Mouse (Mus musculus) testis, adult 2 months (tissue): ENCODE data around the gene Crispld2. TPM values are rescaled to one million over a fixed set of nuclear protein-coding genes. Genes with fewer than 3 reads are reported as not detected.
A peak's percentile ranks its signal among the peaks of the same experiment; 100 is the strongest.

ENCODE experiments used
- H3K27ac ChIP-seq: fragments of 200-500 bp; 2 replicates; pipeline ENCODE4 v1.5.1; 2012; ENCODE audit warnings: low read depth, low read length; ENCODE audit not compliant: control insufficient read depth, insufficient read depth
- H3K27me3 ChIP-seq: fragments of 200-500 bp; 2 replicates; pipeline ENCODE4 v1.6.1; 2012; ENCODE audit warnings: mild to moderate bottlenecking, low read length, moderate library complexity; ENCODE audit not compliant: control insufficient read depth, insufficient read depth
- H3K36me3 ChIP-seq: fragments of 200-500 bp; 2 replicates; pipeline ENCODE4 v1.6.1; 2012; ENCODE audit warnings: mild to moderate bottlenecking, low read length; ENCODE audit not compliant: control insufficient read depth, insufficient read depth
- H3K4me1 ChIP-seq: fragments of 200-500 bp; 2 replicates; pipeline ENCODE4 v1.6.1; 2012; ENCODE audit warnings: low read length; ENCODE audit not compliant: control insufficient read depth, insufficient read depth
- H3K4me3 ChIP-seq: fragments of 200-500 bp; 2 replicates; pipeline ENCODE4 v1.5.1; 2012; ENCODE audit warnings: low read depth, mild to moderate bottlenecking, low read length, moderate library complexity, mixed read lengths; ENCODE audit not compliant: control insufficient read depth
- CTCF ChIP-seq: fragments of 200-500 bp; IDR thresholded peaks from 2 replicates; pipeline ENCODE4 v1.5.1; 2012; ENCODE audit warnings: low read depth, mild to moderate bottlenecking, inconsistent platforms, low read length, moderate library complexity; ENCODE audit not compliant: control insufficient read depth, insufficient read depth, insufficient replicate concordance
- POLR2A ChIP-seq: fragments of 200-500 bp; IDR thresholded peaks from 2 replicates; pipeline ENCODE4 v1.6.1; 2012; ENCODE audit warnings: low read depth, mild to moderate bottlenecking, inconsistent platforms, low read length, moderate library complexity; ENCODE audit not compliant: control insufficient read depth
- polyA plus RNA-seq: library from polyadenylated mRNA; depleted of rRNA; stranded (reverse); fragments of >200 nt; gene quantifications from 2 replicates; pipeline ENCODE4 v1.2.3, GENCODE M21; 2012; rRNA removed

Crispld2 gene
- 5.0 and 6.2 TPM in 2 replicates for polyA plus RNA-seq

- Histone ChIP-seq H3K36me3 (no peaks in the 10 kb centered on the region), H3K27me3 (no peaks in the 10 kb centered on the region), H3K4me3 (peak within 1 kb of the TSS; percentile 53), H3K4me1 (no peaks in the 10 kb centered on the region; the same call in 1 of the 2 replicates), H3K27ac (no peak within 1 kb of the TSS)
- TF ChIP-seq POLR2A: peak; percentile 38; the same call in 1 of the 2 replicates
- TF ChIP-seq CTCF: no peak
These were observed at the start of gene Crispld2 for GRCm38 (mm10) chr8:119992249-119992648. Gene Crispld2 (plus strand): TSS chr8:119992438.

DNA sequence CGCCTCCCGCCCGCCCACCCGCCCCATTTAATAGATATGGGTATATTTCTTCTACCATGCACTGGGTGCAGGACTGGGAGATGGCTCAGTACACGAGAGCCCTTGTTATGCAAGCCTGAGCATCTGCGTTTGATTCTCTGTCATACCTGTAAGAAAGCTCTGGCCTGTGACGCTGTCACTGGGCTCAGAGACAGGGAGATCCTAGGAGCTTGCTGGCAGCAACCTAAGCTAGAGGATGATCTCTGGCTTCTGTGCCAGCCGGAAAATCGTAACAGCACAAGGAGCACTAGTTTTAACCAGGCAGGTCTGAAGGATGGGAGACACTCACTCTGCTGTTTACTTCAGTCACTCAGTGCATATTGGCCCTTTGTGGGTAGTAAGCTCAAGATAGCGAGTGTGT is 48.6 kb upstream of the Crispld2 start:
- TF ChIP-seq POLR2A (no peak), CTCF (no peak)
- no peak overlapping the region for H3K27ac ChIP-seq
- no peaks in the 10 kb centered on the region for H3K27me3 ChIP-seq
- H3K36me3 ChIP-seq: no peaks in the 10 kb centered on the region; the same call in 1 of the 2 replicates
- no peaks in the 10 kb centered on the region for H3K4me1 ChIP-seq
- no peak overlapping the region for H3K4me3 ChIP-seq

- Histone ChIP-seq H3K27ac (no peak overlapping the region), H3K27me3 (no peaks in the 10 kb centered on the region), H3K4me3 (no peak overlapping the region), H3K36me3 (no peaks in the 10 kb centered on the region; the same call in 1 of the 2 replicates), H3K4me1 (no peaks in the 10 kb centered on the region)
- no peak for TF ChIP-seq POLR2A
- peak; percentile 82; the same call in 1 of the 2 replicates for TF ChIP-seq CTCF
These were observed 48.0 kb upstream of the Crispld2 start for GRCm38 (mm10) chr8:119944096-119944811.

- H3K4me3 ChIP-seq: no peak overlapping the region
- no peaks in the 10 kb centered on the region for H3K4me1 ChIP-seq
- no peak for TF ChIP-seq CTCF
- TF ChIP-seq POLR2A: no peak
- no peaks in the 10 kb centered on the region for H3K27me3 ChIP-seq
- H3K27ac ChIP-seq: no peak overlapping the region
- no peaks in the 10 kb centered on the region; the same call in 1 of the 2 replicates for H3K36me3 ChIP-seq
These were observed 45.8 kb upstream of the Crispld2 start for GRCm38 (mm10) chr8:119946326-119946865.

DNA sequence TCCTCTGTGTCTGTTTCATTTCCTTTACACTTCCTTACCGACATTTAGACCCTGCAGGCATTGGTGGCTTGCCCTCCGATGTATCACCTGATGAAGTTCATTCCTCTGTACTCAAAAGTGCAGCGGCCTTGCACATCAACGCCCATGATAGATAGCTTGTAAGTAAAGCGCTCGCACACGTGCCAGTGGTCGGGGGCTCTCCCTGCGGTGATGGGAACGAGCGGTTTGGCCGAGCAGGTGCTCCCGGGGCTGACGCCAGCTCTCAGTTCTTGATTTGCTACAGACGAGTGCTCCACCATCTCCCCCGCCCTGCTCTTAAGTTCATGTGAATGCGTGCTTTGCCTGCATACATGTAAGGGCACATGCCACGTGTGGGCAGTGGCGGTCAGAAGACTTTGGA is 44.6 kb upstream of the Crispld2 start:
- Histone ChIP-seq H3K4me3 (no peak overlapping the region), H3K36me3 (no peaks in the 10 kb centered on the region; the same call in 1 of the 2 replicates), H3K27me3 (no peaks in the 10 kb centered on the region), H3K27ac (no peak overlapping the region), H3K4me1 (no peaks in the 10 kb centered on the region)
- TF ChIP-seq POLR2A: no peak
- TF ChIP-seq CTCF: no peak

- TF ChIP-seq POLR2A (no peak), CTCF (no peak)
- H3K27ac ChIP-seq: no peak overlapping the region
- H3K36me3 ChIP-seq: no peaks in the 10 kb centered on the region; the same call in 1 of the 2 replicates
These were observed 43.9 kb upstream of the Crispld2 start for GRCm38 (mm10) chr8:119948340-119948739.

GRCm38 (mm10) chr8:119952282-119952681 is 40.0 kb upstream of the Crispld2 start:
- Histone ChIP-seq H3K4me3 (no peak overlapping the region), H3K27me3 (no peaks in the 10 kb centered on the region), H3K36me3 (peaks cover 2% of the 10 kb centered on the region), H3K27ac (peak overlapping the region; percentile 41; the same call in 1 of the 2 replicates), H3K4me1 (no peaks in the 10 kb centered on the region)
- TF ChIP-seq POLR2A (no peak), CTCF (no peak)

More at GRCm38 (mm10) chr8:119948340-119948739, 43.9 kb upstream of the Crispld2 start:
- Histone ChIP-seq H3K4me3 (no peak overlapping the region), H3K4me1 (no peaks in the 10 kb centered on the region), H3K27me3 (no peaks in the 10 kb centered on the region)

DNA sequence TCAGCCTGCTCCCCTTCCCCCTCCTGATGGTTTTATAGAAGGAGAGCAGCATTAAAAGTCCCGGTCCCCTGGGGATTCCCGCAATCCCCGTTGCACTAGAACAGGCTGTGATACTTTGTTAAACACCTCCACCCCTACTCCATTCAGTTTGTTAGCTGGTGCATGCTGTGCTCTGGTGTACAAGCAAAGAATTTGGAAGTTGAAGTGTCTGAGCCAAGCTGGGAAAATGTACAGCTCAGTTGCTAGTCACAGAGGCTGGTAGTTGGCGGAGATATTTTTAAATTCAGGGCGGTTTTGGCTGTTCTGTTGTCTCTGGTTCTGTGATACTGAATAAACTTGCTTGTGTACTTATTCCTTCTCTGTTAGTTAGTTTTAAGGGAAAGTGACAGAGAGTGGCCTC is 39.5 kb upstream of the Crispld2 start:
- peaks cover 2% of the 10 kb centered on the region for H3K36me3 ChIP-seq
- no peaks in the 10 kb centered on the region for H3K4me1 ChIP-seq
- no peaks in the 10 kb centered on the region for H3K27me3 ChIP-seq
- TF ChIP-seq CTCF (no peak), POLR2A (no peak)
- H3K4me3 ChIP-seq: no peak overlapping the region
- peak overlapping the region; percentile 41; the same call in 1 of the 2 replicates for H3K27ac ChIP-seq
